Comparison of ENCODE assay signal across 8 mouse cellular contexts in genomic region chr11:101009046-101009887, GRCm38 (mm10). TPM values are rescaled to one million over a fixed set of nuclear protein-coding genes. Genes with fewer than 3 reads are reported as not detected.
A peak's percentile ranks its signal among the peaks of the same experiment; 100 is the strongest.
DNase-seq lines count a peak whose midpoint lies in the region; ATAC-seq and TF ChIP-seq lines count a peak whose summit lies in the region.

Gene Atp6v0a1 (plus strand): TSS chr11:101009452.

- TF ChIP-seq CTCF in lung, adult 2 months (IDR thresholded peaks at IDR 0.05; ENCODE audit: insufficient read depth, low read length) = no peak

- H3K4me2 ChIP-seq in forebrain, embryonic 15.5 days (replicated peaks) = peak within 1 kb of the TSS; percentile 62

- in situ Hi-C loops in ES-E14 (cut with MboI; ENCODE audit: low sequenced_read_pairs in 2 of 2, unreplicated experiment in 2 of 2) = no loop called here

- H3K9me3 ChIP-seq in ES-E14 (ENCODE audit: control insufficient read depth, insufficient read depth, low read depth, low read length) = no peaks in the 10 kb centered on the region
- H3K9me3 ChIP-seq in forebrain, embryonic 15.5 days = no peaks in the 10 kb centered on the region

- H3K4me3 ChIP-seq in ES-E14 (ENCODE audit: insufficient read depth in 1 of 2, low read depth in 1 of 2, low read length in 2 of 2, poor library complexity in 1 of 2, severe bottlenecking in 1 of 2) = peak within 1 kb of the TSS; percentile 80 to 82
- H3K4me3 ChIP-seq in forebrain, embryonic 15.5 days = peak within 1 kb of the TSS; percentile 77
- H3K4me3 ChIP-seq in lung, adult 2 months (replicated peaks; ENCODE audit: extremely low read depth, low read depth, low read length) = peak within 1 kb of the TSS; percentile 89

- peaks cover 3% of the 10 kb centered on the region; the same call in 1 of the 2 replicates for H3K36me3 ChIP-seq in ES-E14 (ENCODE audit: control insufficient read depth, insufficient read depth, low read length, poor library complexity, severe bottlenecking)
- H3K36me3 ChIP-seq in forebrain, embryonic 15.5 days = peaks cover 11% of the 10 kb centered on the region; the same call in 1 of the 2 replicates

- H3K4me1 ChIP-seq in ES-E14 (ENCODE audit: control insufficient read depth in 2 of 2, insufficient read depth in 2 of 2, low read length in 2 of 2, poor library complexity in 1 of 2) = no peaks in the 10 kb centered on the region
- peaks cover 28% of the 10 kb centered on the region for H3K4me1 ChIP-seq in forebrain, embryonic 15.5 days
- H3K4me1 ChIP-seq in lung, adult 2 months (ENCODE audit: control insufficient read depth, insufficient read depth, low read length) = peaks cover 4% of the 10 kb centered on the region

- peak; percentile 95 for DNase-seq in ES-E14 (ENCODE audit: low read depth, low spot score)
- DNase-seq in cerebellum, adult 11-12 months = peak; percentile 97
- peak; percentile 96 for DNase-seq in heart, postnatal 25 days (ENCODE audit: low spot score)
- peak; percentile 97 to 99 for DNase-seq in layer of hippocampus, adult 18-20 months (ENCODE audit: low spot score in 2 of 2)
- DNase-seq in lung, adult 2 months = peak; percentile 96
- DNase-seq in thymus, adult 18-20 months = peak; percentile 93 to 95

- no peaks in the 10 kb centered on the region for H3K27me3 ChIP-seq in forebrain, embryonic 15.5 days

- peak; percentile 100 for ATAC-seq in forebrain, embryonic 15.5 days (replicated peaks)
- peak; percentile 97 for ATAC-seq in neutrophil, adult 5-6 weeks (ENCODE audit: extremely low read depth, insufficient number of reproducible peaks, low FRiP score, poor library complexity, severe bottlenecking)

- under 1% methylated on average over 44 of the region's 44 CpGs for WGBS in forebrain, embryonic 15.5 days
- WGBS in lung, adult 2 months = under 1% methylated on average over 44 of the region's 44 CpGs

- intact Hi-C loops in heart, postnatal 25 days (cut with DNase I) = no loop called here

- no peak within 1 kb of the TSS for H3K27ac ChIP-seq in ES-E14 (ENCODE audit: insufficient read depth, low read depth, low read length, poor library complexity, severe bottlenecking)
- H3K27ac ChIP-seq in forebrain, embryonic 15.5 days (replicated peaks) = peak within 1 kb of the TSS; percentile 92

- 0 out of 2 replicates have a peak, but pooled peaks have one; percentile 91 for TF ChIP-seq POLR2A in lung, adult 2 months (IDR thresholded peaks at IDR 0.05; ENCODE audit: borderline replicate concordance, extremely low read depth, low read depth, low read length)

- H3K9ac ChIP-seq in ES-E14 (ENCODE audit: insufficient read depth, low read depth, low read length, poor library complexity, severe bottlenecking) = peak within 1 kb of the TSS; percentile 84
- H3K9ac ChIP-seq in forebrain, embryonic 15.5 days (replicated peaks) = peak within 1 kb of the TSS; percentile 87

TF ChIP-seq in ES-E14, 5 proteins besides CTCF, POLR2A, EP300 and RAD21:
- no peak for TF ChIP-seq ZNF384 (IDR thresholded peaks at IDR 0.05; ENCODE audit: low read depth, low read length)
- peak; percentile 79 for TF ChIP-seq HCFC1 (IDR thresholded peaks at IDR 0.05; ENCODE audit: borderline replicate concordance, insufficient read depth, low read length)
- no peak for TF ChIP-seq MAFK (IDR thresholded peaks at IDR 0.05; ENCODE audit: insufficient read depth, low read depth, low read length)
- TF ChIP-seq CHD2 (IDR thresholded peaks at IDR 0.05; ENCODE audit: low read depth, low read length) = no peak

RNA-seq across cellular contexts. Expression of gene Atp6v0a1, which starts in this region (rescaled TPM):
- total RNA-seq in ES-E14 (2012; rRNA removed) = 38.1 and 43.4 TPM in 2 replicates
- 84.3 and 84.6 TPM in 2 replicates for polyA plus RNA-seq in forebrain, embryonic 15.5 days (2015; fragmentation: Nextera tagmentation; extraction: Ambion mirVana)
- total RNA-seq in heart, postnatal 25 days (2021) = 10 to 100 TPM; 84.7 to 87.3 TPM
- total RNA-seq in layer of hippocampus, adult 18-20 months (2021) = 100 to 1,000 TPM; 421 to 426 TPM
- polyA plus RNA-seq in lung, adult 2 months (2012; rRNA removed) = 81.9 and 102 TPM in 2 replicates
- 87.7 and 108 TPM in 2 replicates for total RNA-seq in neutrophil, adult 5-6 weeks (2017)
